Mouse (Mus musculus) bone marrow macrophage, adult 2 months (primary cell): Measurements from ENCODE around the gene Marveld1. TPM values are rescaled to one million over a fixed set of nuclear protein-coding genes. Genes with fewer than 3 reads are reported as not detected.

ENCODE experiments used
- H3K27ac ChIP-seq: 2 replicates; pipeline ENCODE4 v1.5.1; 2012; ENCODE audit warnings: low read depth, low read length; ENCODE audit not compliant: insufficient read depth
- H3K4me1 ChIP-seq: 2 replicates; pipeline ENCODE4 v1.6.1; 2012; ENCODE audit warnings: low read length; ENCODE audit not compliant: control insufficient read depth, insufficient read depth
- H3K4me3 ChIP-seq: 2 replicates; pipeline ENCODE4 v1.5.1; 2012; ENCODE audit warnings: mild to moderate bottlenecking, low read length, moderate library complexity; ENCODE audit not compliant: insufficient read depth
- CTCF ChIP-seq: IDR thresholded peaks from 2 replicates; pipeline ENCODE4 v1.5.1; 2012; ENCODE audit warnings: low read depth, mild to moderate bottlenecking, low read length, moderate library complexity
- POLR2A ChIP-seq: IDR thresholded peaks from 2 replicates; pipeline ENCODE4 v1.6.1; 2012; ENCODE audit warnings: mild to moderate bottlenecking, low read depth, low read length, borderline replicate concordance
- polyA plus RNA-seq: library from polyadenylated mRNA; stranded (reverse); fragments of >200 nt; gene quantifications from 2 replicates; pipeline ENCODE4 v1.2.4, GENCODE M21; 2012; ENCODE audit not compliant: missing spikeins, insufficient read depth, insufficient read length

Gene Marveld1
- polyA plus RNA-seq, result 32.4 TPM in 2 replicates

GRCm38 (mm10) chr19:42147170-42147768, at the start of gene Marveld1:
Gene Marveld1 (plus strand): TSS chr19:42147400.
- peak within 1 kb of the TSS; percentile 92 for H3K4me3 ChIP-seq
- TF ChIP-seq POLR2A (no peak), CTCF (no peak)
- H3K27ac ChIP-seq, result peak within 1 kb of the TSS; percentile 54
- peaks cover 40% of the 10 kb centered on the region for H3K4me1 ChIP-seq

- no peak overlapping the region for H3K4me3 ChIP-seq
- TF ChIP-seq POLR2A (no peak), CTCF (no peak)
- H3K4me1 ChIP-seq, result peaks cover 30% of the 10 kb centered on the region
- H3K27ac ChIP-seq, result peak overlapping the region; percentile 55
Measured at GRCm38 (mm10) chr19:42099406-42099805, 47.8 kb upstream of the Marveld1 start.

- peaks cover 12% of the 10 kb centered on the region for H3K4me1 ChIP-seq
- H3K4me3 ChIP-seq, result no peak overlapping the region
- H3K27ac ChIP-seq, result no peak overlapping the region
- no peak for TF ChIP-seq POLR2A
- no peak for TF ChIP-seq CTCF
Measured at GRCm38 (mm10) chr19:42104681-42105080, 42.5 kb upstream of the Marveld1 start.

GRCm38 (mm10) chr19:42115783-42116335, 31.3 kb upstream of the Marveld1 start:
- TF ChIP-seq CTCF, result no peak
- no peak for TF ChIP-seq POLR2A
- Histone ChIP-seq H3K27ac (no peak overlapping the region), H3K4me3 (no peak overlapping the region), H3K4me1 (no peaks in the 10 kb centered on the region)

- no peak overlapping the region for H3K4me3 ChIP-seq
- TF ChIP-seq POLR2A (no peak), CTCF (no peak)
- no peaks in the 10 kb centered on the region for H3K4me1 ChIP-seq
- no peak overlapping the region for H3K27ac ChIP-seq
Measured at GRCm38 (mm10) chr19:42118142-42118541, 29.1 kb upstream of the Marveld1 start.

- H3K27ac ChIP-seq, result no peak overlapping the region
- H3K4me1 ChIP-seq, result no peaks in the 10 kb centered on the region
- no peak overlapping the region for H3K4me3 ChIP-seq
- no peak for TF ChIP-seq POLR2A
- TF ChIP-seq CTCF, result no peak
Measured at GRCm38 (mm10) chr19:42118596-42118995, 28.6 kb upstream of the Marveld1 start.

GRCm38 (mm10) chr19:42120451-42120850, 26.7 kb upstream of the Marveld1 start:
- Histone ChIP-seq H3K4me1 (no peaks in the 10 kb centered on the region), H3K4me3 (no peak overlapping the region), H3K27ac (no peak overlapping the region)
- TF ChIP-seq POLR2A, result no peak
- no peak for TF ChIP-seq CTCF

- H3K27ac ChIP-seq, result no peak overlapping the region
- TF ChIP-seq CTCF, result no peak
- H3K4me1 ChIP-seq, result peaks cover 21% of the 10 kb centered on the region
- H3K4me3 ChIP-seq, result no peak overlapping the region
Measured at GRCm38 (mm10) chr19:42124684-42125083, 22.5 kb upstream of the Marveld1 start.

GRCm38 (mm10) chr19:42125501-42126218, 21.5 kb upstream of the Marveld1 start:
- H3K27ac ChIP-seq, result no peak overlapping the region
- no peak overlapping the region for H3K4me3 ChIP-seq
- H3K4me1 ChIP-seq, result peaks cover 30% of the 10 kb centered on the region
- TF ChIP-seq CTCF (no peak), POLR2A (no peak)

GRCm38 (mm10) chr19:42126219-42126605, 21.0 kb upstream of the Marveld1 start:
- no peak for TF ChIP-seq CTCF
- no peak for TF ChIP-seq POLR2A
- peaks cover 34% of the 10 kb centered on the region for H3K4me1 ChIP-seq
- no peak overlapping the region for H3K27ac ChIP-seq
- no peak overlapping the region for H3K4me3 ChIP-seq
